Mouse (Mus musculus): ENCODE measurements around the gene Prim2.

Gene Prim2

GRCm38 (mm10) chr1:33500111-33500510 lies 169.5 kb downstream of the Prim2 start:
- TF ChIP-seq GATA4 (IDR thresholded peaks at IDR 0.05; ENCODE audit: insufficient replicate concordance, low read length) = no peak

- no peak for TF ChIP-seq GATA4 (IDR thresholded peaks at IDR 0.05; ENCODE audit: insufficient replicate concordance, low read length)
Measured at GRCm38 (mm10) chr1:33499603-33500002, 170.0 kb downstream of the Prim2 start.

- no peak for TF ChIP-seq GATA4 (IDR thresholded peaks at IDR 0.05; ENCODE audit: insufficient replicate concordance, low read length)
Measured at GRCm38 (mm10) chr1:33496128-33496527, 173.5 kb downstream of the Prim2 start.

GRCm38 (mm10) chr1:33495586-33495985 lies 174.0 kb downstream of the Prim2 start:
- no peak for TF ChIP-seq GATA4 (IDR thresholded peaks at IDR 0.05; ENCODE audit: insufficient replicate concordance, low read length)

DNA sequence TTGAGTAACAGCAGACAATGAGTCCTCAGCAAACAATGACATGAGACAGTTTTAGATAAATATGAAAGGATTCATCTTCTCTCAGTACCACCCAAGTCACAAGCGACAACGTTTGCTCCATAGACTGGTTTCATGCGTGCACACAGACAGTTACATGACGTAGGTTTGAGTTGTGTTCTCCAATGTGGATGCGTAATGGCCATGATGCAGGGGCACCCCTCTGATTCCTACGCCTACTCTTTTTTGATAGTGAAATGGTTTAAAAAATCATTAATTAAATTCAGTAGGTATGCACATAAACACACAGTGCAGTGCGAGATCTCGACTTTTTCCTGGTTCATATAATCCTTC lies 174.4 kb downstream of the Prim2 start:
- no peak for TF ChIP-seq GATA4 (IDR thresholded peaks at IDR 0.05; ENCODE audit: insufficient replicate concordance, low read length)

DNA sequence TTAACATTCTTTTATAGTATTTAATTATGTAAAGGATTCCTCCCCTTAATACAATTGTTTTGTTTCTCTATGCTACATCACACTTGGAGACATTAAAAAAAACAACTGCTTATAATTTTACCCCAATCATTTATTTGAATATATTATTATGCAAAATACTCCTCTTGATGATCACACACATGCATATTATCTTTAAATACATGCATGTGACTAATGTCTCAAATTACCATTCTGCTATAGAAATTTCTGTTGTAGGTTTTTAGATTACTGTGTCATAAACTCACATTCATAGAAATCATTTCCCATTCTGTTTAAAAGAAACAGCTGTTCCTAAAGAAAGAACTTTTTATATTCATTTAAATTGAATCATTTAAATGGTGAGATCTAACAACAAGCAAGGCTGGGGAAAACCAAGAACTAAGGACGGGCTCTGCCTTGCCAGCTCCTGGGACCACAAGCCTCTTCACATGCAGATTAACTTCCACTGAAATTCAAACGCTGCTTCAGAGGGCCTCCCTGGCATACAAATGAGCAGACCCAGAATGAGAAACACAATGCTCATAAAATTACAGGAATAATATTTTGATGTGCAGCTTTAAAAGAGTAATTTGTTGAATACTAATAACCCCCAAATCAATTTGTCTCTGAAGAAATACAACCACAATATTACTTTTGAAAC lies 174.9 kb downstream of the Prim2 start:
- TF ChIP-seq GATA4 (IDR thresholded peaks at IDR 0.05; ENCODE audit: insufficient replicate concordance, low read length) = no peak

DNA sequence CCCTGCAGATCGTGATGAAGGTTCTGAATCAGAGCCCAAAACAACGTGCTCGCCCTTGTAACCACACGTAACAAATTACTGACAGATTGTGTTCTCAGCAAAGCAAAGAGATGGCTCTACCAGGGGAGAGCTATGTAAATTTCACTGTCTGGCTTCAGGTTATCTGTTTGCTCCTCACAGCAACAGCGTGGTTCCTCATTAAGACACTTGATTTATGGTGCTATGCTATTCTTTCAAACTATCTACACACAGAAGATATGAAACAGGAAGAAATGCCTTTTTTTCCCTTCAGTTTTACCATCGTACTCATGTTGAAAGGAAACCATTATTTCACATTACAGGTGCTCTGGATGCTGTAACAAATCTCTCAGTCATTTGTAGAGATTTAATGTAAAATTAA lies 179.4 kb downstream of the Prim2 start:
- TF ChIP-seq GATA4 (IDR thresholded peaks at IDR 0.05; ENCODE audit: insufficient replicate concordance, low read length) = no peak

DNA sequence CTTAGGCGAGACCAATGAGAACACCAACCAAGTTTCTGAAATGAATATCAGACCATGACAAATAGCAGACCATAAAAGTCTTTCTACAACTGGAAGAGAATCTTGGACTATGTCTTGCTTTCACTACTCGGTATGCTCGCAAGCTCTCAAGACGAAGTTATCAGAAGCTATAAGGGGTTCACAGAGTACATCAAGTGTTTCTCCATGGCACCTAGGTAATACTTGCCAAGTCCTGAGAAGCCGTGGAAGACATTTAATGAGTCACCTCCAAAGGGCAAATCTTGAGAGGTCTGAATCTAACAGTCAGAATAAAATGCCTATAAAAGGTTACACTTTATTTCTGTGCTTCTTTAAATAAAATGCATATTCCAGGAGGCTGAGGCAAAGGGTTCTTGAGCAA lies 181.2 kb downstream of the Prim2 start:
- TF ChIP-seq GATA4 (IDR thresholded peaks at IDR 0.05; ENCODE audit: insufficient replicate concordance, low read length) = no peak

- TF ChIP-seq GATA4 (IDR thresholded peaks at IDR 0.05; ENCODE audit: insufficient replicate concordance, low read length) = no peak
Measured at GRCm38 (mm10) chr1:33483746-33484145, 185.8 kb downstream of the Prim2 start.

DNA sequence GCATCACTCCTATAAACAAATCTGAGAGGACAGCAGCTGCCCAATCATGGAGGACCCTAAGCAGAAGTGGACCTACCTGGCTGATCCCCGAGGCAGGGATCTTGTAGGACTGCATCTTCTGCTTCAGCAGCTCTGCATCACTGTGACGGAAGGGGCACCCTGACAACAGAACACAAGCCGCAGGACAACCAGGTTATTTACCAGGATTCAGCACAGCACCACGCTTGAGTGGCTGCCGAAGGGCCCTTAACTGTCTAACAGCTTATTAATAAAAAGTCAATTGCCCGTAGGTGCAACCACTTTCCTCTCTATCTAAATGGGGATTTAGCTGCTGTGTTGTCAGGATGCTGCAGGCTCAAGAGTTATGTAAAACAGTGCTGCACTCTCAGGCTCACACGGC lies 189.2 kb downstream of the Prim2 start:
- no peak for TF ChIP-seq GATA4 (IDR thresholded peaks at IDR 0.05; ENCODE audit: insufficient replicate concordance, low read length)

DNA sequence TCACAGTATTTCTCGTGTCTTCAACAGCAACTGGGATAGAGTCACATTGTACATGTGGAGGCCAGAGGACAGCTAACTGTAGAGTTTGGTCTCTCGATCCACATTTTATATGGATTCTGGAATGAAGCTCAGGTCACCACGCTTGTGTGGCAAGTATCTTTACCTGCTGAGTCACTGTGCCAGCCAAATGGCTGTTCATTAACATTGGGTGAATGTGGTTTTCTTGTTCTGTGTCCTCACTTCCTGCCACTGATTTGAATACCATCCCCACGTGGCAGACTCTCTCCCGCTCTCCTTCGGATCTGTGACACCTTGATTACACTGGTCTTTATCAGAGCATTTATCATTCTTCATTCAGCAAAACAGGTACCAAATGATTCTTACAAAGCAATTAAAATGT lies 198.5 kb downstream of the Prim2 start:
- no peak for TF ChIP-seq GATA4 (IDR thresholded peaks at IDR 0.05; ENCODE audit: insufficient replicate concordance, low read length)

- no peak for TF ChIP-seq GATA4 (IDR thresholded peaks at IDR 0.05; ENCODE audit: insufficient replicate concordance, low read length)
Measured at GRCm38 (mm10) chr1:33470222-33470621, 199.4 kb downstream of the Prim2 start.

GRCm38 (mm10) chr1:33464234-33464633 lies 205.4 kb downstream of the Prim2 start:
- no peak for TF ChIP-seq GATA4 (IDR thresholded peaks at IDR 0.05; ENCODE audit: insufficient replicate concordance, low read length)

- TF ChIP-seq GATA4 (IDR thresholded peaks at IDR 0.05; ENCODE audit: insufficient replicate concordance, low read length) = no peak
Measured at GRCm38 (mm10) chr1:33460703-33461102, 208.9 kb downstream of the Prim2 start.

- TF ChIP-seq GATA4 (IDR thresholded peaks at IDR 0.05; ENCODE audit: insufficient replicate concordance, low read length) = no peak
Measured at GRCm38 (mm10) chr1:33460262-33460661, 209.3 kb downstream of the Prim2 start.

DNA sequence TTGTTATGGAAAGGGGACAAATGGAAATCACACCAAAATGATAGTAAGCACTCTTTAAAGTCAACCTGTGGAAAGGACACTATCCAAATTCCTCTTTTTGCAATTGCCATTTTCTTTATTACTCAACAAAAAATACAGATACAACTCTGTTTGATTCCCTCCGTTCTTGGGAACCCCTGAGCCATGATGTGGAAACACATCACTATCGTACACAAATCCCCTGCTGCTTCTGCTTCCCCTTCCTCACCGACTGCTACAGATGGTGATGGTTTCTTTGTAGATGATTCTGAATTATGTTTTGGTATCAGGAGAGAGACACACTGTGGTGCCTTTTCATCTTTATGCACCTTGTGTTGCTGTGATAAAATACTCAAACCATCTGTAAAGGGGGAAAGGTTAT lies 210.6 kb downstream of the Prim2 start:
- TF ChIP-seq GATA4 (IDR thresholded peaks at IDR 0.05; ENCODE audit: insufficient replicate concordance, low read length) = no peak

GRCm38 (mm10) chr1:33454251-33454650 lies 215.3 kb downstream of the Prim2 start:
- TF ChIP-seq GATA4 (IDR thresholded peaks at IDR 0.05; ENCODE audit: insufficient replicate concordance, low read length) = no peak

Data from liver, adult (tissue).